Mouse (Mus musculus) inflammation-experienced regulatory T-cells, adult 6 months (primary cell): Measurements from ENCODE around the gene Txndc9. TPM values are rescaled to one million over a fixed set of nuclear protein-coding genes. Genes with fewer than 3 reads are reported as not detected.
A peak's percentile ranks its signal among the peaks of the same experiment; 100 is the strongest.
"Not testable (repeated sequence)": the region's sequence is repeated elsewhere in the genome, so short reads cannot be mapped to it uniquely, and the experiment has no call there.

ENCODE experiments used
- ATAC-seq: one replicate; pipeline ENCODE4 v1.8.0; 2017
- polyA plus RNA-seq, 3 experiments: library from polyadenylated mRNA; unstranded; fragments of 100-300 nt; shearing (Covaris generic); gene quantifications; one replicate each; pipeline ENCODE4 v1.2.1; 2017

Gene Txndc9
- polyA plus RNA-seq, result 100 to 1,000 TPM; 148 to 170 (median 151) TPM

DNA sequence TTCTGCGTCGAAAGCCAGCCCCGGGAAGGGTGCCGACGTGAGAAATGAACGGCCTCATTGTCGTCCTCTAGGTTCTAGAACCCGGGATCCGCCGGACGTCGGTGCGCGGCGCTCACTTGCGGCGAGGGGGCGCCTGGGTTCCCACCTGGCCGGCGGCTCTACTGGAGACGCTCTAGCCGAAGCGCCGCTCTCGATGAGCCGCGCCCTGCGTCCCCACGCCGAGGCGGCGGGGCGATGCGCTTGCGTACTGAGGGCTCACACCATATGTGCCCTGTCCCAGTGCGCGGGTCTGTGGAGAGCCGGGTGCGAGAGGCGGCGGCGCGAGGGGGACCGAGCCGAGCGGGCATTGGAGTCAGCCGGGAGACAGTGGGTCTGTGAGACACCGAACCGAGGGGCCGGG is at the start of gene Txndc9, which contains the start of gene Eif5b:
Txndc9 (minus strand) TSS at position 27 of the 400 bp plus-strand sequence.
Eif5b (plus strand) TSS at position 144 of the 400 bp plus-strand sequence.
- ATAC-seq, result peak; percentile 46

GRCm38 (mm10) chr1:38038898-38039297 is 41.2 kb upstream of the Txndc9 start:
- no peak for ATAC-seq

DNA sequence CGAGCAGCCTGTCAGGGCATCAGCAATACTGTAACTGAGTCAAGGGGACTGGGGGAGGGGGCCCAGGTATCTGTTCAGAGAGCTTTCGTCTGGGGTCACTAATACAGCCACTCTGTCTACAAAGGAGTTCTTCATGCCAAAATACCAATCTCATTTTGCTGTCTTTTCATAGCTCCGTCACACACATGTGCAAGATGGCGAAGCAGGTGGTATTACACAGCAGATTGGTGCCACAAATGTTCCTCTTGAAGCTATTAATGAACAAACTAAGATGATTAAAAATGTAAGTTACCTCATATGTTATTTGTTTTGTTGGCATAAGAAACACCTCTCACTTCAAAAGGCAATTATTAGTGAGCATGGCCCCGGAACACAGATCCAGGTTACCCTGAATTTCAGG is 39.7 kb upstream of the Txndc9 start:
- ATAC-seq, result no peak

- no peak for ATAC-seq
Measured at GRCm38 (mm10) chr1:38035521-38035920, 37.8 kb upstream of the Txndc9 start.

DNA sequence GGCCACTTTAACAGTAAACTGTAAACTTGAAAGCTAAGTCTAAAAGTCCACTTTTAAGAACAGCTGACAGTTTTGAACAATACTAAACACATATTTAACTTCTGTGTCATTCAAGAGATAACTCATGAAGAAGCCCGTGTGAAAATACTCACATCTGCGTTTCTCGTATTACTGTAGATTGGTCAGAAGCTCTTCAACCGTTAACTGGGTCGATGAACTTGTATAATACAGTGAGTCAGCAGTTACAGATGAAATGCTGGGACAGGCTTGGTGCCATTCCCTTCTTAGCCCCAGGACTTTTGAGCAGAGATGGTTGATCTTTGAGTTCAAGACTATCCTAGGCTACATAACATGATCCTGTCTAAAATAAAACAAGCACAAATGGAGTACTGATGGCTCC is 33.7 kb upstream of the Txndc9 start:
- ATAC-seq, result no peak

- no peak for ATAC-seq
Measured at GRCm38 (mm10) chr1:38027301-38027700, 29.6 kb upstream of the Txndc9 start.

DNA sequence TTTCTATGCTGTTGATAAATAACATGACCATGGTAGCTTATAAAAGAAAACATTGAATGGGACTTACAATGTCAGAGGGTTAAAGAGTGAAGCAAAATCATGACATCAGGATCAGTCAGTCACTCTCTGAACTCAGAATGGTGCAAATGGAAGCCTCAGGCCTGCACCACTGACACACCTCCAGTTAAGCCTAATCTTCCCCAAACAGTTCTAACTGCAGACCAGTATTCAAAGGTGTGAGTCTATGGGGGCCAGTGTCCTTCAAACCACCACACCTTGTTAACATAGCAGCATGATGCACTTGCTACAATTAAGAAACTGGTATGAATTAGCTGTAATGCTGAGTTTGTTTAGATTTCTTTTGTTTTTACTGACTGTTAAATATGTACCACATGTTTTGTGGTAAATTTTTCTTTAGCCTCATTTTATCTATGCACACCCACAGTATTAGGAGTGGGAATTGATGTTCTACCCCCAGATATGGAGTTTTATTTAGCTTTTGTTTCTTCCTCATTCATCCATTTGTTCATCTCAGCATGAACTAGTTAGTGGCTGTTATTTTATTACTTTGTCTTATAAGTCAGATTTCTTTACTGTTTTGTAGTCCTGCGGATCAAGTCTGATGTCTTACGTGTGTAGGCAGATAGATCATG is 17.0 kb upstream of the Txndc9 start:
- no peak for ATAC-seq

- no peak for ATAC-seq
Measured at GRCm38 (mm10) chr1:38012509-38012908, 14.8 kb upstream of the Txndc9 start.

DNA sequence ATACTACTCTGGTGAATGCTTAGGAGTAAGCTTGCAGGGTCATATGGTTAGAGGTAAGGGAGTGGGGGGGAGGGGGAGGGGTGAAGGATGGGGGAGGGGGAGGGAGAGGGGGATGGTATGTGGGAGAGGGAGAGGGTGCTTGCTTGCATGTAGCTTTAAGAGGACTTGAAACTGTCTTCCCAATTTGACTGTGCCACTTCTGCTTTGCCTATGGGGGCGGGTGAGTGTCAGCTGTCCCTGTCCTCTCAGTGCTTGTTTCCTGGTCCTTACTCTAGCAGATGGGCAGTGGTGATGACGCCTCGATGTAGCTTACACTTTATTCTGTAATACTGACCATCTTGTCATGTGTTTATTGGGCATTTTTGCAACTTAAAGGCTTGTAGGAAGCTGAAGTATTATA is 14.4 kb upstream of the Txndc9 start:
- no peak for ATAC-seq

DNA sequence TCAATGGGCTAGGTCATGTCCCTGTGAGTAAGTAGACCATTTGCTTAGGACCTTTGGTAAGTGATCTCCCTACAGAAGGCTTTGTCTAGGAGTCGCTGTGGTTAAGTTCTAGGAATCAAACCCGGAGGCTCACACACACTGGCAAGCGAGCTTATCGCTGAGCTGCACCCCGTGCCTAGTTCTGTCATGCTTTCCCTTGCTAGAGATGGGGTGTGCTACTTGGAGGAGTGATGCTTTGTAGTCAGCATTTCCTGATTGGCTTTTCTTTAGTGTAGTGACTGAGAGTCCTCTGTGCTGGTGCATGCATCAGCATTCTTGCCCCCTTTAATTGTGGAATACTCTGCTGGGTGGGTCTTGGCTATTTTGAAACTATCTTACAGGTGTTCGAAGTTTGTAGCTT is 14.0 kb upstream of the Txndc9 start:
- ATAC-seq, result no peak

GRCm38 (mm10) chr1:38006741-38007140 is 9.0 kb upstream of the Txndc9 start:
- ATAC-seq, result no peak

GRCm38 (mm10) chr1:38003046-38003445 is 5.4 kb upstream of the Txndc9 start:
- no peak for ATAC-seq

DNA sequence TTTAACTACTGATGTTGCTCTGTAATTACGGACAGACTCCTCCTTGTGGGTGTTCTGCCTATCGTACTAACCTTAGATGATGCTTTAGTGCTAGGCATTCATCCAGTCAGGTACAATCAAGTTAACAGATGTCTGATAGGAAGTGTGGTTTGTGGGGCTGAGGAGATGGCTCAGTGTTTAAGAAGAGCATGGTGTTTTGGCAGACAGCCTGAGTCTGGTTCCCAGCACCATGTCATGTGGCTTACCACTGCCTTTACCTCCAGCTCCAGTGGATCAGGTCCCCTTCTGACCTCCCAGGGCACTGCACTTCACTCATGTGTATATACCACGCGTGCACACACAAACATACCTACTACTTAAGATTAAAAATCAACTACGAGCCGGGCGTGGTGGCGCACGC is 4.3 kb upstream of the Txndc9 start:
- no peak for ATAC-seq

GRCm38 (mm10) chr1:38000844-38001243 is 3.2 kb upstream of the Txndc9 start:
- no peak for ATAC-seq

GRCm38 (mm10) chr1:37999552-37999951 is 1.9 kb upstream of the Txndc9 start:
- no peak for ATAC-seq

DNA sequence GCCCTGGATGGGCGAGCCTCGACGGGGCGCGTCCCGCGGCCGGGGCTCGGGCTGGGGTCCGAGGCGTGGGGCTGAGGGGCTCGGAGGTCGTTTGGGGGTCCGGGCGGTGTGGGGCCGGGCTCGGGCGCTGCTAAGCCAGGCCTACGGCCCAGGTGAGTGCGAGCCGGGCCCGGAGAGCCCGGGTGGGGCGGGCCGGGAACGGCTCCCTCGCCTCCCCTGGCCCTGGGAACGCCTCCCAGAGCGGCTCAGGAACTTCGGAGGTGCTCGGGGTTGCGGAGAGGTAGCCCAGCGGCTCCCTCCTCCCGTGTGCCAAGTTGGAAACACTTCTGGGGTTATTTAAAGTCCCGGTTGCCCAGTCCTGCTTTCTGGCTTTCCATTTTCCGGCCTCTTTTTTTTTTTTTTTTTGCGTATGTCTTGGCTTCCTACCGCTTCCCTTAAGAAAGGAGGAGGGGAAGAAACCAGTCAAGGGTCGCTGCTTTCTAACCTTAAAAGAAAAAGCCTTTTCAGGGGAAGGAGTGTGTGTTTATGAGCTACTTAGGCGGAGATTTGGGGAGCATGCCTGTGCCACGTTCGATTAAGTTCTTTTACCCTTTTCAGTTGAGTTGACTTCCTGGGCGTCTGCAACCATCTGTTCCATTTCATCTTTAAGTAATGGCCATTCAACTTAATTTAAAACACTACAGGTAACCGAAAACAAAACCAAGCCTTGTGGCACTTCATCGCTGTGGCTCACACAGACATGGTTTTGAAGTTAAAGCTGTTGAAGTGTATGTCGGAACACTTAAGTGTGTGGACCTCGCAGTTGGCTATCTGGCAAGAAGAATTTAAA is 892 bp upstream of the Txndc9 start:
- no peak for ATAC-seq

- peak; percentile 96 for ATAC-seq
Measured at GRCm38 (mm10) chr1:37996877-37997484, 712 bp downstream of the Txndc9 start.

DNA sequence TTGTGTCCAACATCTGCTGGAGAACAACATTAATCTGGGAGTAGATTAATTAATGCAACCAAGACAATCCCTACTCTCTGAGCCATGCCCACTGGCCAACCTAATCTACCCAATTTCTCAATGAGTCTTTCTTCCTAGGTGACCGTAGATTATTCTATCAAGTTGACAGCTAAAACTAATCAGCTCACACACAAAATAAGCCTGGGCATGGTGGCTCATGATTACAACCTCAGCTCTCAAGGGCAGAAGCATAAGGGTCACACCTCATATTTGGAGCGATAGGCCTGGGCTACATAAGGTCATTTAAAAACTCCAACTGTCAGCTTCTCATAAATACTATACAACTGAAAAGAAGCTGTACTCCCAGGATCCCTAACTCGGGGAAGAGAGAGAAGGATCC is 1.5 kb downstream of the Txndc9 start:
- no peak for ATAC-seq

- ATAC-seq, result no peak
Measured at GRCm38 (mm10) chr1:37987856-37988255, 9.8 kb downstream of the Txndc9 start.

GRCm38 (mm10) chr1:37985764-37986323 is 11.8 kb downstream of the Txndc9 start:
- ATAC-seq, result no peak

GRCm38 (mm10) chr1:37984326-37984725 is 13.4 kb downstream of the Txndc9 start:
- no peak for ATAC-seq

DNA sequence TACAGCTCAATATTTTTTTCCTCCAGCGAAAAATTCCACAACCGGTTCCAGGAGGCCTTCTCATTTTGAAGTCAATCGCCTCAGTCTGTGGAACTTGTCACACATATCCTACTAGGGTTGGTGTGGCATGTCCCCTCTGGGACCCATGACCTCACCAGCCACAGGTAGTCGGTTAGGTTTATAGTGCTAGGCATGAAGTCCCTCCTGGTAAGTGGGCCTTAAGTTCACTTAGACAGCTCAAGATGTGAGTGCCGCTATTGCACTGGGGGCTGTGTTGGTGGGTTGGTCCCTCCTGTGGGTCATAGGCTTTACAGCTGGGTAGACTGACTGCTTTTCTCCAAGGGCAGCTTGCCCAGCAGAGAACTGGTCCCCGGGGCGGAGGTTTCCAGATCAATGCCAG is 20.4 kb downstream of the Txndc9 start:
- ATAC-seq, result no peak

DNA sequence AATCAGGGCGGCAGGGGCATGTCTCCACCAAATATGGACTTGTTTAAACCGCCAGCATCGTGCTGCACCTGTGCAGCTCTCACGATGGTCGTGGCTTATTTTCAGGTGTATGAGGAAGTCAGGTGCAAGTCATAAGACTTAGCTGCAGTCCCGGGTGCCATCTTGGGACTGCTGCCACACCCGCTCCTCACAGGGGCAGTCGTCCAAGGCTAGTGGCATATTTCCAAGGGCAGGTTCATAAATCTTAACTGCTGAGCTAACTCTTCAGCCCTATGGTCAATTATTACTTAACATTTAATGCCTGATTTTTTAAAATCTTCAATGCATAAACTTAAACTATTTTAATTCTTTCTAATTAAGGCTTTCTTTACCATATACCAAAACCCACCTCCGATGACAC is 21.0 kb downstream of the Txndc9 start:
- not testable (repeated sequence) for ATAC-seq
